Mouse (Mus musculus) Patski (cell line): ENCODE data around the gene Acsbg1. TPM values are rescaled to one million over a fixed set of nuclear protein-coding genes. Genes with fewer than 3 reads are reported as not detected.

Source experiments
- ATAC-seq: fragments of 100-300 bp; one replicate; pipeline ENCODE4 v1.8.0; 2021
- CTCF ChIA-PET: fragments of 350-600 bp; sonication (Branson Sonifier 250); formaldehyde crosslinking; loops from one replicate; lab custom pipeline; 2022; ENCODE audit warnings: inconsistent platforms; lab: Charles Lee
- POLR2A ChIA-PET: fragments of 350-600 bp; sonication (Branson Sonifier 250); formaldehyde crosslinking; loops from one replicate; lab custom pipeline; 2022; ENCODE audit warnings: antibody characterized with exemption, inconsistent platforms; lab: Charles Lee
- DNase-seq: peaks from one replicate; pipeline ENCODE4 v3.0.0-alpha.2; 2011; ENCODE audit warnings: low read depth, low spot score
- H3K27me3 ChIP-seq: fragments of 371-371 bp; one replicate; pipeline ENCODE4 v1.5.1; 2021
- CTCF ChIP-seq: fragments of 100-300 bp; IDR thresholded peaks from one replicate; pipeline ENCODE4 v1.5.1; 2021
- in situ Hi-C: fragments of 300-500 bp; cut with MboI; formaldehyde crosslinking; loops from 3 replicates; pipeline ENCODE4 v1.11.1; 2018; ENCODE audit warnings: low pct_unique_long_range_greater_than_20kb, mixed read lengths
- polyA plus RNA-seq: library from polyadenylated mRNA; unstranded; gene quantifications from one replicate; pipeline ENCODE4 v1.2.3, GENCODE M21; 2021

The Acsbg1 gene
- polyA plus RNA-seq, 1 experiment from 2014 or later = 1.9 TPM

DNA sequence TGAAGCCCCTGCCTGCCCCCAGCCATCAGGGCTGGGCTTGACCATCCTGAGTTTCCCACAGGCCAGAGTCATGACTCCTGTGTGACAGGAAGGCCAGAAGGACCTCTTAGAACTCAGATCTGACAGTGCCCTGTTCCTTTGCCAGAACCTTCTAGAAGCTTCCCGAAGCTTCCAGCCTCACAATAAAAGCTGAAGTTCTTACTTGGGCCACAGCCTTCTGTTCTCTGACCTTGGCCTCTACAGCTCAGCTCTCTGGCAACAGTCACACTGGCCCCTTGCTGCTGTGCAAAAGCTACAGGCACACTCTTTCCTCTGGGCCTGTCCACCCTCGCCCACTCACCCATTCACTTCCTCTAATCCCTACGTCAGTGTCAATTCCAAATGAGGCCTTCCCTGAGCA lies 10.3 kb upstream of the Acsbg1 start:
- ChIA-PET CTCF (interaction anchor here (1.4 kb wide), 1 partner anchor 58 kb away, joined by 4 read pairs; no protein-coding TSS in a partner anchor), POLR2A (interaction anchor here (1.0 kb wide), 1 partner anchor 27 kb away, joined by 3 read pairs; the partner anchor contains the start of gene Dnaja4)
- ATAC-seq (no peak), DNase-seq (no peak)
- in situ Hi-C loops = loop anchor here (5.0 to 10.0 kb wide), 2 partner anchors 55 to 237 kb away; no protein-coding TSS in a partner anchor
- H3K27me3 ChIP-seq = no peaks in the 10 kb centered on the region
- TF ChIP-seq CTCF = no peak

DNA sequence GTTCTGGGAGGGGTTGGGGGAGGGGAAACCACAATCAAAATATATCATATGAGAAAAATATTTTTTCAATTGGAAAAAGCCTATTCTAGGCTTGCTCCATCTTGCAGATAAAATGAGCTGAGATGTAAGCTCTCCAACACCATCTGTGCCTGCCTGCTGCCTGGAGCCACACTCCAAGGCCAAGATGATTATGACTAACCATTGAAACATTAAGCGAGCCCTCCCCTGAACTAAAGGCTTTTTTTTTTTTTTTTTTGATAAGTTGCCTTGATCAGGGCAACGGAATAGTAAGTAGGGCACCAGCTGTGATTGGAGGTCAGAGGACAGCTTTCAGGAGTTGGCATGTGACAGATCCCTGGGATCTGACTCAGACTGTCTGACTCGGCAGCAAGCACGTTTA lies 6.8 kb upstream of the Acsbg1 start:
- in situ Hi-C loops = no loop called here
- DNase-seq (no peak), ATAC-seq (no peak)
- ChIA-PET POLR2A (no interaction called here), CTCF (interaction anchor here (1.1 to 1.5 kb wide), 2 partner anchors 9 to 16 kb away, joined by 3 read pairs; no protein-coding TSS in a partner anchor)
- peaks cover 8% of the 10 kb centered on the region for H3K27me3 ChIP-seq
- TF ChIP-seq CTCF = no peak

- H3K27me3 ChIP-seq = peaks cover 8% of the 10 kb centered on the region
- in situ Hi-C loops = no loop called here
- TF ChIP-seq CTCF = no peak
- ChIA-PET CTCF (interaction anchor here (0.7 kb wide), 1 partner anchor 11 kb away, joined by 5 read pairs; no protein-coding TSS in a partner anchor), POLR2A (interaction anchor here (0.6 kb wide), 1 partner anchor 177 kb away, joined by 3 read pairs; no protein-coding TSS in a partner anchor)
- ATAC-seq = no peak
- no peak for DNase-seq
These were observed 4.4 kb upstream of the Acsbg1 start for GRCm38 (mm10) chr9:54666116-54666515.

GRCm38 (mm10) chr9:54664358-54664757 lies 2.7 kb upstream of the Acsbg1 start:
- POLR2A ChIA-PET = interaction anchor here (0.8 kb wide), 1 partner anchor 35 kb away, joined by 3 read pairs; no protein-coding TSS in a partner anchor
- in situ Hi-C loops = no loop called here

GRCm38 (mm10) chr9:54658773-54659172 lies 2.9 kb downstream of the Acsbg1 start:
- ChIA-PET POLR2A (interaction anchor here (0.6 kb wide), 1 partner anchor 39 kb away, joined by 3 read pairs; no protein-coding TSS in a partner anchor), CTCF (no interaction called here)
- no peak for ATAC-seq

More at GRCm38 (mm10) chr9:54664358-54664757, 2.7 kb upstream of the Acsbg1 start:
- no peak for TF ChIP-seq CTCF
- no peak for ATAC-seq
- CTCF ChIA-PET = interaction anchor here (1.4 kb wide), 1 partner anchor 23 kb away, joined by 4 read pairs; no protein-coding TSS in a partner anchor
- no peak for DNase-seq
- H3K27me3 ChIP-seq = peaks cover 8% of the 10 kb centered on the region

DNA sequence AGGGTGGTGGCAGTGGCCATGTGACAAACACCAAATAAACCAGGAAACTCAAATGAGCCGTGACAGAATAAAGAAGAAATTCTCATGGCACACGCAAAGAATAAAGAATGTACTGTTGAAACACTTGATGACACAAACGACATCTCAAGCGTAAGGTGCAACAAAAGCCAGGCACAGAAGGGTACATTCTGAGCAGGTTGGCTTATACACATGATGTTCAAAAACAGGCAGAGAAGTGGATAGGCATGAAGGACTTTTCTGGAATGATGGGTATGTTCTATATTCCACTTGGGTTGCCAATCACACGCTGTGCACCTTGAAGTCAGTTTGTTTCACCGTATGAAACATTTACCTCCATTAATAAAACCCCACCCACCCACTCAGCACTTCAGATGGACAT lies 5.3 kb downstream of the Acsbg1 start:
- ATAC-seq (no peak), DNase-seq (no peak)
- ChIA-PET CTCF (no interaction called here), POLR2A (no interaction called here)
- no peak for TF ChIP-seq CTCF
- in situ Hi-C loops = no loop called here
- no peaks in the 10 kb centered on the region for H3K27me3 ChIP-seq

More at GRCm38 (mm10) chr9:54658773-54659172, 2.9 kb downstream of the Acsbg1 start:
- no peak for TF ChIP-seq CTCF
- DNase-seq = no peak
- H3K27me3 ChIP-seq = no peaks in the 10 kb centered on the region
- in situ Hi-C loops = no loop called here

DNA sequence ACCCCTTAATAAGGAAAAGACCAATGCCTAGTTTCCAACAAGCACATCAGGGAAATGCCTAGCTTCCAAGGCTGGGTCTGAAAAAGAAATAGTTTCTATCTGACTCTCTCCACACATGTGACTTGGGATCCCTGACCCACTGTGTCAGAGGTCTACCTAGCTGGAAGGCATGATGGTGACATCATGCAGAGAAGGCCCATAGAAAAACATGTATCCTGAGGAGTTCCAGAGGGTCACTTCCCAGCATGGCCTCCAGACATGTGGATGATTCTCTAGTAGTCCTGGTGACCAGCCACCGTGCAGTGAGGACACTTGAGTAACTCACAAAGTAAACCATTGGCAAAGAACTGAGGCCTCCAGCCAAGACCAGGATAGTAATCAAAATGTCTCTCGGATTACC lies 5.8 kb downstream of the Acsbg1 start:
- ChIA-PET CTCF (no interaction called here), POLR2A (no interaction called here)
- DNase-seq (no peak), ATAC-seq (no peak)
- in situ Hi-C loops = no loop called here
- no peaks in the 10 kb centered on the region for H3K27me3 ChIP-seq
- no peak for TF ChIP-seq CTCF

GRCm38 (mm10) chr9:54652778-54653177 lies 8.9 kb downstream of the Acsbg1 start:
- DNase-seq = no peak
- POLR2A ChIA-PET = no interaction called here
- ATAC-seq = no peak
- no peaks in the 10 kb centered on the region for H3K27me3 ChIP-seq
- CTCF ChIA-PET = interaction anchor here (1.0 kb wide), 1 partner anchor 16 kb away, joined by 3 read pairs; no protein-coding TSS in a partner anchor
- TF ChIP-seq CTCF = no peak
- in situ Hi-C loops = no loop called here

DNA sequence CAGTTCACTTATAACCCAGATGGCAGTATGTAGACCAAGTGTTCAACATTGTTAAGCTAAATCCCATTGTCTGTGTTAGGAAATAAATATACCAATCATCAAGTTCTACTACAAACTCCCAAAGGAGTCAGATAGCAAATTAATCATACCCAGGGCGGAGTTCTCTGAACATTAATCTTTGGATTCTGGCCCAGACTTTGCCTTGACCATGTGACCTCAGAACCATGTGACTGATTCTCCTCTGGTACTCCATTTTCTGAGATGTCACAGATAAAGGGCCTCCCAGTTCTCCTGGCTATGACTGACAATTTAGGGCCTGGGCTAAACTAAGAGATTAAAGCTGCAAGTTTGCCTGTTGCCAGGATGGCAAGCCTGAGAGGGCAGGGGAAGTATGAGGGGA lies 12.3 kb downstream of the Acsbg1 start:
- in situ Hi-C loops = no loop called here
- DNase-seq = no peak
- POLR2A ChIA-PET = no interaction called here
- CTCF ChIA-PET = interaction anchor here (1.0 kb wide), 1 partner anchor 16 kb away, joined by 3 read pairs; no protein-coding TSS in a partner anchor
- ATAC-seq = no peak
- no peak for TF ChIP-seq CTCF
- no peaks in the 10 kb centered on the region for H3K27me3 ChIP-seq

DNA sequence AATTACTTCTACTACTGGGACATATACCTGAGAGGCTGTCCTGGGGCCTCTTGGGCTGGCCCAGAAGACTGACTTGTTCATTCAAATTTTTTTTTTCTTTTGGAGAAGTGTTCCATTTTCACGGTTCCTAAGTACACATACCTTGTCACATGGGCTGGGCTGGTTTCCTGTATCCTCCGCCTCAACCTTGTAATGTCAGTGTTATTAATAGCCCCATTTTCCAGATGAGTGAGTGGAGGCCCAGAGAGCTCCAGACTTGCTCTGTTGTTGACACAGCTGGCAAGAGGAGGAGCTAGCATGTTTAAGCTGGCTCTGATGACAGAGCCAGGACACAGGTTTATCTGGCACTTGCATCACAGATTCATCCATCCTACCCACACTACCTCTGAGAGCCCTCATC lies 14.2 kb downstream of the Acsbg1 start:
- no peak for DNase-seq
- no peak for ATAC-seq
- in situ Hi-C loops = no loop called here
- TF ChIP-seq CTCF = no peak
- ChIA-PET POLR2A (interaction anchor here (1.2 kb wide), 1 partner anchor 8 kb away, joined by 4 read pairs; no protein-coding TSS in a partner anchor), CTCF (interaction anchor here (0.9 kb wide), 1 partner anchor 145 kb away, joined by 3 read pairs; no protein-coding TSS in a partner anchor)
- H3K27me3 ChIP-seq = no peaks in the 10 kb centered on the region

DNA sequence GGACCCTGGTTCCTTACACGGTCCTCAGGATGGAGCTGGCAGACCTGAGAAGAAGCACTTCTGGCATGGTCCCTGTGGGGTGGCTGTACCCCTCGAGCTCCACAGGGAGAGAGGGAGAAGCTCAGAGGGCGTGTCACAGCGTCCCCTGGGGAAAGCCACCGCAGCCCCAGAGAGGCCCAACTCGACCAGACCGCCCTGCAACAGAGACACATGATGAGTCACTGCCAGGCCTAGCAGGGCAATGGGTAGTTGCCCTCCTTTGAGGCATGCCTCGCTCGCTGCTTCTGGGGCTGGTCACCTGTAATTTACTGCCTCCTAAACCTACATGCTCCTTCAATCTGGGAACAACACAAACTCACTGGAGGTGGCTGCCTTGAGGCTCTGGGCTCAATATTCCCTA lies 15.4 kb downstream of the Acsbg1 start:
- ATAC-seq (no peak), DNase-seq (no peak)
- CTCF ChIA-PET = no interaction called here
- POLR2A ChIA-PET = no interaction called here
- in situ Hi-C loops = no loop called here
- no peak for TF ChIP-seq CTCF
- H3K27me3 ChIP-seq = no peaks in the 10 kb centered on the region
